Mouse (Mus musculus): Measurements from ENCODE around the gene Gm49353. TPM values are rescaled to one million over a fixed set of nuclear protein-coding genes. Genes with fewer than 3 reads are reported as not detected.

The Gm49353 gene
- not detected in 2 replicates for polyA plus RNA-seq (2012; rRNA removed)

GRCm38 (mm10) chr10:29198642-29199041 is at the start of gene Gm49353:
Gene Gm49353 (plus strand): TSS chr10:29198954.
- TF ChIP-seq POLR2A (IDR thresholded peaks at IDR 0.05; ENCODE audit: low read depth, low read length) (no peak), CTCF (IDR thresholded peaks at IDR 0.05; ENCODE audit: extremely low read depth, insufficient read depth, insufficient read length, insufficient replicate concordance) (no peak)
- 87% methylated on average over 7 of the region's 7 CpGs for WGBS
- H3K27ac ChIP-seq (ENCODE audit: insufficient read depth, low read length) = no peak within 1 kb of the TSS
- no peaks in the 10 kb centered on the region for H3K27me3 ChIP-seq (ENCODE audit: control insufficient read depth, insufficient read depth, low read length)
- H3K4me1 ChIP-seq (ENCODE audit: control insufficient read depth, insufficient read depth, insufficient read length) = no peaks in the 10 kb centered on the region
- DNase-seq (ENCODE audit: low read depth in 1 of 2, low spot score in 2 of 2) = no peak
- H3K36me3 ChIP-seq (ENCODE audit: control insufficient read depth, insufficient read depth, low read length) = no peaks in the 10 kb centered on the region
- H3K4me3 ChIP-seq (ENCODE audit: extremely low read depth, insufficient read depth, insufficient read length) = no peak within 1 kb of the TSS

- no peak overlapping the region for H3K27ac ChIP-seq (ENCODE audit: insufficient read depth, low read length)
- no peaks in the 10 kb centered on the region for H3K27me3 ChIP-seq (ENCODE audit: control insufficient read depth, insufficient read depth, low read length)
- no peak for TF ChIP-seq POLR2A (IDR thresholded peaks at IDR 0.05; ENCODE audit: low read depth, low read length)
- no peak for TF ChIP-seq CTCF (IDR thresholded peaks at IDR 0.05; ENCODE audit: extremely low read depth, insufficient read depth, insufficient read length, insufficient replicate concordance)
- no peaks in the 10 kb centered on the region for H3K4me1 ChIP-seq (ENCODE audit: control insufficient read depth, insufficient read depth, insufficient read length)
- no peak overlapping the region for H3K4me3 ChIP-seq (ENCODE audit: extremely low read depth, insufficient read depth, insufficient read length)
- 90% methylated on average over 3 of the region's 3 CpGs for WGBS
- no peak for DNase-seq (ENCODE audit: low read depth in 1 of 2, low spot score in 2 of 2)
- H3K36me3 ChIP-seq (ENCODE audit: control insufficient read depth, insufficient read depth, low read length) = no peaks in the 10 kb centered on the region
Measured at GRCm38 (mm10) chr10:29155304-29155703, 43.5 kb upstream of the Gm49353 start.

GRCm38 (mm10) chr10:29161664-29162063 is 37.1 kb upstream of the Gm49353 start:
- TF ChIP-seq CTCF (IDR thresholded peaks at IDR 0.05; ENCODE audit: extremely low read depth, insufficient read depth, insufficient read length, insufficient replicate concordance) (no peak), POLR2A (IDR thresholded peaks at IDR 0.05; ENCODE audit: low read depth, low read length) (no peak)
- DNase-seq (ENCODE audit: low read depth in 1 of 2, low spot score in 2 of 2) = no peak
- Histone ChIP-seq H3K4me1 (ENCODE audit: control insufficient read depth, insufficient read depth, insufficient read length) (no peaks in the 10 kb centered on the region), H3K27ac (ENCODE audit: insufficient read depth, low read length) (no peak overlapping the region), H3K27me3 (ENCODE audit: control insufficient read depth, insufficient read depth, low read length) (no peaks in the 10 kb centered on the region), H3K4me3 (ENCODE audit: extremely low read depth, insufficient read depth, insufficient read length) (no peak overlapping the region), H3K36me3 (ENCODE audit: control insufficient read depth, insufficient read depth, low read length) (no peaks in the 10 kb centered on the region)
- 78% methylated on average over 2 of the region's 2 CpGs for WGBS

GRCm38 (mm10) chr10:29173778-29174177 is 25.0 kb upstream of the Gm49353 start:
- H3K27me3 ChIP-seq (ENCODE audit: control insufficient read depth, insufficient read depth, low read length) = no peaks in the 10 kb centered on the region
- no peak overlapping the region for H3K4me3 ChIP-seq (ENCODE audit: extremely low read depth, insufficient read depth, insufficient read length)
- H3K36me3 ChIP-seq (ENCODE audit: control insufficient read depth, insufficient read depth, low read length) = no peaks in the 10 kb centered on the region
- 80% methylated on average over 2 of the region's 2 CpGs for WGBS
- H3K4me1 ChIP-seq (ENCODE audit: control insufficient read depth, insufficient read depth, insufficient read length) = no peaks in the 10 kb centered on the region
- TF ChIP-seq POLR2A (IDR thresholded peaks at IDR 0.05; ENCODE audit: low read depth, low read length) (no peak), CTCF (IDR thresholded peaks at IDR 0.05; ENCODE audit: extremely low read depth, insufficient read depth, insufficient read length, insufficient replicate concordance) (no peak)
- H3K27ac ChIP-seq (ENCODE audit: insufficient read depth, low read length) = no peak overlapping the region
- DNase-seq (ENCODE audit: low read depth in 1 of 2, low spot score in 2 of 2) = no peak

- H3K27me3 ChIP-seq (ENCODE audit: control insufficient read depth, insufficient read depth, low read length) = no peaks in the 10 kb centered on the region
- H3K36me3 ChIP-seq (ENCODE audit: control insufficient read depth, insufficient read depth, low read length) = no peaks in the 10 kb centered on the region
- H3K4me3 ChIP-seq (ENCODE audit: extremely low read depth, insufficient read depth, insufficient read length) = no peak overlapping the region
- WGBS = 82% methylated on average over 3 of the region's 3 CpGs
- H3K27ac ChIP-seq (ENCODE audit: insufficient read depth, low read length) = no peak overlapping the region
- no peaks in the 10 kb centered on the region for H3K4me1 ChIP-seq (ENCODE audit: control insufficient read depth, insufficient read depth, insufficient read length)
- DNase-seq (ENCODE audit: low read depth in 1 of 2, low spot score in 2 of 2) = no peak
- no peak for TF ChIP-seq CTCF (IDR thresholded peaks at IDR 0.05; ENCODE audit: extremely low read depth, insufficient read depth, insufficient read length, insufficient replicate concordance)
- TF ChIP-seq POLR2A (IDR thresholded peaks at IDR 0.05; ENCODE audit: low read depth, low read length) = no peak
Measured at GRCm38 (mm10) chr10:29175656-29176055, 23.1 kb upstream of the Gm49353 start.

GRCm38 (mm10) chr10:29176881-29177280 is 21.9 kb upstream of the Gm49353 start:
- TF ChIP-seq POLR2A (IDR thresholded peaks at IDR 0.05; ENCODE audit: low read depth, low read length) = no peak
- TF ChIP-seq CTCF (IDR thresholded peaks at IDR 0.05; ENCODE audit: extremely low read depth, insufficient read depth, insufficient read length, insufficient replicate concordance) = no peak
- 82% methylated on average over 4 of the region's 4 CpGs for WGBS
- no peaks in the 10 kb centered on the region for H3K36me3 ChIP-seq (ENCODE audit: control insufficient read depth, insufficient read depth, low read length)

GRCm38 (mm10) chr10:29178003-29178402 is 20.8 kb upstream of the Gm49353 start:
- no peaks in the 10 kb centered on the region for H3K4me1 ChIP-seq (ENCODE audit: control insufficient read depth, insufficient read depth, insufficient read length)
- no peaks in the 10 kb centered on the region for H3K36me3 ChIP-seq (ENCODE audit: control insufficient read depth, insufficient read depth, low read length)
- no peak for DNase-seq (ENCODE audit: low read depth in 1 of 2, low spot score in 2 of 2)
- H3K4me3 ChIP-seq (ENCODE audit: extremely low read depth, insufficient read depth, insufficient read length) = no peak overlapping the region
- TF ChIP-seq POLR2A (IDR thresholded peaks at IDR 0.05; ENCODE audit: low read depth, low read length) (no peak), CTCF (IDR thresholded peaks at IDR 0.05; ENCODE audit: extremely low read depth, insufficient read depth, insufficient read length, insufficient replicate concordance) (no peak)
- H3K27me3 ChIP-seq (ENCODE audit: control insufficient read depth, insufficient read depth, low read length) = no peaks in the 10 kb centered on the region
- H3K27ac ChIP-seq (ENCODE audit: insufficient read depth, low read length) = no peak overlapping the region
- WGBS = 36% methylated on average over 2 of the region's 2 CpGs

More at GRCm38 (mm10) chr10:29176881-29177280, 21.9 kb upstream of the Gm49353 start:
- Histone ChIP-seq H3K4me1 (ENCODE audit: control insufficient read depth, insufficient read depth, insufficient read length) (no peaks in the 10 kb centered on the region), H3K27ac (ENCODE audit: insufficient read depth, low read length) (no peak overlapping the region), H3K27me3 (ENCODE audit: control insufficient read depth, insufficient read depth, low read length) (no peaks in the 10 kb centered on the region), H3K4me3 (ENCODE audit: extremely low read depth, insufficient read depth, insufficient read length) (no peak overlapping the region)
- DNase-seq (ENCODE audit: low read depth in 1 of 2, low spot score in 2 of 2) = no peak
